Mouse (Mus musculus): ENCODE data around the gene Sall2. TPM values are rescaled to one million over a fixed set of nuclear protein-coding genes. Genes with fewer than 3 reads are reported as not detected.
"Not testable (repeated sequence)": the region's sequence is repeated elsewhere in the genome, so short reads cannot be mapped to it uniquely, and the experiment has no call there.

Gene Sall2
- total RNA-seq, 2 experiments from 2014 or later, result 32.7 to 37.1 TPM

DNA sequence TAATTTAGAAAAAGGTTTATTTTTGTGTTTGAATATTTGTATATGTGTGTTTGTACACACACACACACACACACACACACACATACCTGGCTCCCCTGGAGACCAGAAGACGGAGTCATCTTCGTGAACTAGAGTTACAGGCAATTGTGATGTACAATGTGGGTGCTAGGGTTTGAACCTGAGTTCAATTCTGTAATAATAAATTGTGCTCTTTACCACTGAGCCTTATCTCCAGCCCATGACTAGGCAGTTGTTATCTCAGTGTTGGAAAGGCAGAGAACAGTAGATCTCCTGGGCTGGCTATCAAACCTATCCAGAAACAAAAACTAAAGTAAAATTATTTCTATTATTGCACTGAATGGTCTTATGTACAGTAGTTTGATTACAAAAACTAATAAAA, 22.5 kb downstream of the Sall2 start:
- DNase-seq (ENCODE audit: low spot score in 2 of 2), result no peak
- intact Hi-C loops (cut with DNase I), result no loop called here

DNA sequence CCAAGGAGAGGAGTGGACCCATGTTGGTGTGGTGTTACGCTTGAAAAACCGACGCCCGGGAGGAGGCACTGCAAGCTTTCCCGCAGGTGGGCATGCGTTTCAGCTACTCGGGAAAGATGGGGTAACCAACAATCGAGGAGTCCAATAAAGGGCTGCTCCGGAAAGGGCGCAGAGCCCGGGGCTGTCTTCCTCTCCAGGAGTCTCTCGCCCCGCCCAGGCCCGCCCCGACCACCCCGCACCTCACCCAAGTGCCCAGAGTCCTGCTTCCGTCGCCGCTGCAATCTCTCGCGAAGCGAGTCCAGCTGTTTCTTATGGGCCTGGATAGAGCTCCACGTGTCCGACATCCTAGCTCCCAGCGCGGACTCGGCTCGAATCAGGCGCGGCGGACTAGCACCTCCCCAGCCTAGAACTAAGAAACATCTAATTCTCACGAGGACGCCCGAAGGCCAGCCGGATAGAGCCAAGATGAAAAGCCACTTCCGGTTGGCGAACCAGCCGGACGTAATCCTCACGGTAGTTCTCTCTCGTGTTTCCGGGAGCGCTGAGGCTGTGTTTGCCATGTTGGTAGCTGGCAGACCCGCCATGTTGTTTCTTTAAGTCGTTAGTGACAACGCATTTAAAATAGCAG, 23.8 kb downstream of the Sall2 start, which contains the start of gene Mettl3:
Gene Mettl3 (minus strand): TSS at position 485 of the 628 bp plus-strand sequence.
- intact Hi-C loops (cut with DNase I), result no loop called here

DNA sequence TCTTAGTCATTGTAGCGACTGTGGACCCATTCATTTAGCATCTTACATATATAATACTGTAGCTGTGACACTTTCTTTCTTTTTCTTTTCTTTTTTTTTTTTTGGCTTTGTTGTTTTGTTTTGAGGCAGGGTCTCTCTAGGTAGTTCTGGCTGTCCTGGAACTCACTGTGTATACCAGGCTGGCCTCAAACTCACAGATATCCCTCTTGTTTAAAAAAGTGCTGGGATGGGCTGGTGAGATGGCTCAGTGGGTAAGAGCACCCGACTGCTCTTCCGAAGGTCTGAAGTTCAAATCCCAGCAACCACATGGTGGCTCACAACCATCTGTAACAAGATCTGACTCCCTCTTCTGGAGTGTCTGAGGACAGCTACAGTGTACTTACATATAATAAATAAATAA, 25.0 kb downstream of the Sall2 start:
- DNase-seq (ENCODE audit: low spot score in 2 of 2); intact Hi-C loops (cut with DNase I): not testable (repeated sequence)

More for the DNA sequence above, 23.8 kb downstream of the Sall2 start, which contains the start of gene Mettl3:
- peak; percentile 94 to 96 for DNase-seq (ENCODE audit: low spot score in 2 of 2)

DNA sequence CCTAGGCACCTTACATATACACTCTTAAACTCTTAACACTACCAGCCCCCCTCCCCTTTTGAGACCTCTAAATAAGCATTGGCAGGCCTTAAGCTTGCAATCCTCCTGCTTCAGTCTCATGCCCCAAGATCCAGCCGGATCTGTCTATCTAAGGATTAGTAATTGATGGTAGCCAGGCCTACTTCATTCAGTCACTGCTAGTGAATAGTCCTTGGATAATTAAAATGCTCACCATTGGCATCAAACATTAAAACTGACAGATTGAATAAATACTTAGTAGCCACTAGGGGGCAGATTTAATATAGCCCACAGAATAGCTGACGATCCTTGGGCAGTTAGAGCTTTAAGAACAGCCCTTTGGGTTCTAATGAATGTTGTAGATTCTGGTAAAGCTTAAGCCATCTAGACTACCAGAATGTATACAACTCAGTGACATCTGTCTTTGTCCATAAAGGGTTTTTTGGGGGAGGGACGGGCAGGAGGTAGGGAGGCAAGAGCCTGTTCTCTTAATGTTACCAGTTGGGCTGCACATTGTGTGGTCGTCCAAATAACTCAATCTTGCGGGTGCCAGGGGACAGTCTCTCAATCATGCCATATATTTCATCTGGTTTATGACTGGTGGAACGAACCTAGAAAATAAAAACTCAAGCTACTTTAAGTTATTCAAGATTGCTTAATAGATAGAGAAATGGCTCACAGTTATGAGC, 32.9 kb downstream of the Sall2 start:
- no peak for DNase-seq (ENCODE audit: low spot score in 2 of 2)
- intact Hi-C loops (cut with DNase I), result loop anchor here (2.0 kb wide), 1 partner anchor 43 kb away; no protein-coding TSS in a partner anchor

DNA sequence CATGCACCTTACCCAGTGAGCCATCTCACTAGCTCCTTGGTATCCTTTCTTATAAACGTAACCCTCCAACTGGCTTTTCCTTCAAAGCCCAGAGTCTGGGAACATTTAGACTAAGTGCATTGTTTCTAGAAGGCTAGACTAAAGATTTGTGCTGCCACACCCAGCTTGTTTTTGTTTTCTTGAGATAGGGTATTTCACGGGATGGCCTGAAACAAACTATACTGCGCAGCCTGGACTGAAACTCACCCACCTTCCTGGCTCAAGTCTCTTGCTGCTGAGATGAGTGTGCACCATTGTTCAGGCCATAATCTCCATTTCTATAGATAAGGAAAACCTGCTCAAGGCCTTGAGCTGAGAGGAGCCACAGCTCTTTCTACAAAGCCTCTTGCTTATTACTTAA, 44.4 kb downstream of the Sall2 start:
- DNase-seq (ENCODE audit: low spot score in 2 of 2), result no peak
- intact Hi-C loops (cut with DNase I), result no loop called here

DNA sequence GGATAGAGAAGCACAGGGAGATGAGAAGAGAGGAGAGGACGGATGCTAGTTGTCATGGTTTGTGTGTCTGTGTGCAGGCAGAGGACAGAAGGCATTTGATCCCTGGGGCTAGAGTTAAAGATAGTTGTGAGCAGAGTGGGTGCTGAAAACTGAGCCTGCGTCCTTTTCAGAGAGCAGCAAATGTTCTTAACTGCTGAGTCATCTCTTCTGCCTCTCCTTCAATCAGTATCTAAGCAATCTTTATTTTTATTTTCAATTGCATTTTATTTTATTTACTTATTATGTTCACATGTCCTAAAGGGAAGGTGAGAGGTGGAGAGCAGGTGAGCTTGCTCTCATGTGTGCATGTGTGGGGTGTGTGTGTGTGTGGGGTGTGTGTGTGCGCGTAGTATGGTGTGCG, 44.9 kb downstream of the Sall2 start:
- no peak for DNase-seq (ENCODE audit: low spot score in 2 of 2)
- intact Hi-C loops (cut with DNase I), result no loop called here

DNA sequence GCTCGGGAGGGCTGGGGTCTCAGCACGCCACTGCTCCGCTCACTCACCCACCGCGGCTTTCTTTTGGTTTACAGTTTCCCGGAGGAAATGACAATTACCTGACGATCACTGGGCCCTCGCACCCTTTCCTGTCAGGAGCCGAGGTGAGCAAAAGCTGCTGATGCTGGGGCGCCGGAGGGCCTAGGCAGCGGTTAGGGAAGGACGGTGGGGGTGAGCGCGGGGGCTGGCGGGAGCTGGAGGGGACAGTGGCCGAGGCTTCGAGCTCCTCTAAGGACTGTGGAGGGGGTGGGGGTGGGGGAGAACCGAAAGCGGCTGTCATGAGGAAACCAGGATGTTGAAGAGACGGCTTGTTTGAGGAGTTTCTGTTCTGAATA, 48.8 kb downstream of the Sall2 start:
- DNase-seq (ENCODE audit: low spot score in 2 of 2), result no peak
- intact Hi-C loops (cut with DNase I), result no loop called here

DNA sequence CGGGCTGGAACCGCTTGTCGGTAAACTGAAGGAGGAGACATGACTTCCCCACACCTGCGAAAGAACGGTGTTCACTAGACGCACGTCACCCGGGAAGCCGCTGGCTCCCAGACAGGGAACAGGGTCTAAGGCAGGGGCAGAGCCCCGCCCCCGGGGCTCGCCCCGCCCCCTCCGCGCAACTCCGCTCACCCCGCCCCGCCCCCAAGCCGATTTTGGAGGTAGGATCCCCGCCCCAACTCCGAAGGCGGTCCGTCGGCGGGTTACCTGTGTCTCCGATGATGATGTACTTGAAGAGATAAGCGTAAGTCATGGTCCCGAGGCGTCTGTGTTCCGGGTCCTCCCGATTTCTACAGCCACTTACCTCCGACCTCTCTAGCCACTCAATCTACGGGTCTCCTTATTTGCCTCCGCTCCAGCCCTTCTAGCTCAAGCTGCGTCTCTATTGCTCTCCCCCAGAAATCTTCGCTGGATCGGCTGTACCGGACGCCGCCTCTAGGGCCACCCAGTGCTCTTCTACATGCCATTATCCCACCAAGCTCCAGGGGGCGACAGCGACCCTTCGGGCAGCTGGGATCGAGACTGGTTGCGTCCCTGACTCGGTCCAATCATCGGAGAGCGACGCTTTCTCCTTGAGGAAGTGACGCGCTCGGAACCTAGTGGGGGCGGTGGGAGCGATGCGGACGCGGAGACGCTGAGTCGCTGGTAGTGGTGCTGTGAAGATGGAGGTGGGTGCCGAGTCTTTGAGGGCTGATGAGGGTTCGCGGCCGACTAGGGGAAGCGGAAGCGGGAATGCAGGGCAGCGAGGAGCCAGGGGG, 49.4 kb downstream of the Sall2 start, which contains the start of the genes Tox4 and Rab2b:
Gene Tox4 (plus strand): TSS at position 215 of the 815 bp plus-strand sequence.
Gene Rab2b (minus strand): TSS at position 614 of the 815 bp plus-strand sequence.
- peak; percentile 99 to 100 for DNase-seq (ENCODE audit: low spot score in 2 of 2)
- intact Hi-C loops (cut with DNase I), result no loop called here

DNA sequence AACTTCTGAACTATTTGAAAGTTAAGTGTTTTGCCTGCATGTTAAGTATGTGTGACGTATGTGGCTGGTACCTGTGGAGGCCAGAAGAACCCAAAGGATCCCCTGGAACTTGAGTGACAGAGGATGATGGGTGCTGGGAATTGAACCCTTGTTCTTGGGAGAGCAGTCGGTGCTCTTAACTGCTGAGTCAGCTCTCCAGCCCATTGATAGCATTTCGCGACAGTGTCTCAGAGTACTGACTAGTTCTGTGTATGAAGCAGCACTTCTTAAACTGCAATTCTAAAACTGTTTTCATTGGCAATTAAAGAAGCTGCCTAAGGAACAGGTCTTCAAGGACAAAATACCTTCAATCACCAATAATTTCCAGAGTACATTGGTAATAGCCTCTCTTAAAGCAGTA, 51.4 kb downstream of the Sall2 start:
- no peak for DNase-seq (ENCODE audit: low spot score in 2 of 2)
- intact Hi-C loops (cut with DNase I), result no loop called here

DNA sequence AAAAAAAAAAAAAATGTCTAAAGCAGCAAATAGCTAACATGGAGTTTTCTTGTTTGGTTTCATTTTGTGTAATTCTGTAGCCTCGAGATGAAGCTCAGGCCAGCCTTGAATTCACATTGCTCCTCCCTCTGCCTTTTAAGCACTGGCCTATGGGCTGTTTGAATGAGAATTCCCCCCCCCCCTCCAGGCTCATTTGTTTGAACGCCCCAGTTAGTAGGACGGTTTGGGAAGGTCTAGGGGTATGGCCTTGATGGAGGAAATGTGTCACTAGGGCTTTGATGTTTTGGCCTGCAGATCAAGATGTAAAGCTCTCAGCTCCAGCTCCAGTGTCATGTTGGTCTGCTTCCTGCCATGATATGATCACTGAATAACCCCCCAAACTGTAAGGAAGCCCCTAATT, 55.8 kb downstream of the Sall2 start:
- intact Hi-C loops (cut with DNase I), result no loop called here
- DNase-seq (ENCODE audit: low spot score in 2 of 2), result no peak

Other genes starting within 250 kb of the Sall2 start
- 100 to 1,000 TPM; 194 to 206 TPM for gene Hnrnpc, start 224.7 kb downstream of the Sall2 start, total RNA-seq (2021)
- gene Rpgrip1, start 218.1 kb downstream of the Sall2 start, total RNA-seq (2021), result 1 to 10 TPM in 1 of 2 experiments, under 1 TPM in 1; 0.88 to 2.2 TPM
- gene Supt16, start 131.3 kb downstream of the Sall2 start, total RNA-seq (2021), result 10 to 100 TPM; 44.7 to 45.6 TPM
- 100 to 1,000 TPM; 107 to 111 TPM for gene Chd8, start 71.0 kb downstream of the Sall2 start, total RNA-seq (2021)
- 10 to 100 TPM; 61.4 to 62.6 TPM for gene Tox4, start 49.6 kb downstream of the Sall2 start, total RNA-seq (2021)
- gene Rab2b, start 49.2 kb downstream of the Sall2 start, total RNA-seq (2021), result 10 to 100 TPM; 34.7 to 35.3 TPM
- 10 to 100 TPM; 35.2 to 35.3 TPM for gene Mettl3, start 23.6 kb downstream of the Sall2 start, total RNA-seq (2021)
- not detected for gene Olfr1513, start 27.6 kb upstream of the Sall2 start, total RNA-seq (2021)
- not detected for gene Olfr1512, start 50.4 kb upstream of the Sall2 start, total RNA-seq (2021)
- gene Olfr1511, start 68.6 kb upstream of the Sall2 start, total RNA-seq (2021), result not detected
- not detected for gene Olfr1510, start 85.6 kb upstream of the Sall2 start, total RNA-seq (2021)
- gene Olfr1509, start 114.2 kb upstream of the Sall2 start, total RNA-seq (2021), result not detected
- gene Olfr1508, start 138.7 kb upstream of the Sall2 start, total RNA-seq (2021), result not detected
- not detected for gene Olfr1507, start 167.0 kb upstream of the Sall2 start, total RNA-seq (2021)